Mouse (Mus musculus) ES-E14 (cell line): Measurements from ENCODE around the gene Atxn1l.

Experiments
- CHD2 ChIP-seq: IDR thresholded peaks from 2 replicates; pipeline ENCODE4 v1.6.1; 2014; ENCODE audit warnings: mild to moderate bottlenecking, low read depth, low read length, inconsistent platforms
- HCFC1 ChIP-seq: IDR thresholded peaks from 2 replicates; pipeline ENCODE4 v1.6.1; 2012; ENCODE audit warnings: low read length, inconsistent platforms, borderline replicate concordance; ENCODE audit not compliant: insufficient read depth
- MAFK ChIP-seq: IDR thresholded peaks from 2 replicates; pipeline ENCODE4 v1.6.1; 2014; ENCODE audit warnings: mild to moderate bottlenecking, low read depth, low read length, inconsistent platforms; ENCODE audit not compliant: insufficient read depth
- ZC3H11A ChIP-seq: IDR thresholded peaks from 2 replicates; pipeline ENCODE4 v1.6.1; 2012; ENCODE audit warnings: low read depth, mild to moderate bottlenecking, inconsistent platforms, low read length, borderline replicate concordance
- ZNF384 ChIP-seq: IDR thresholded peaks from 2 replicates; pipeline ENCODE4 v1.6.1; 2012; ENCODE audit warnings: low read depth, low read length, inconsistent platforms

DNA sequence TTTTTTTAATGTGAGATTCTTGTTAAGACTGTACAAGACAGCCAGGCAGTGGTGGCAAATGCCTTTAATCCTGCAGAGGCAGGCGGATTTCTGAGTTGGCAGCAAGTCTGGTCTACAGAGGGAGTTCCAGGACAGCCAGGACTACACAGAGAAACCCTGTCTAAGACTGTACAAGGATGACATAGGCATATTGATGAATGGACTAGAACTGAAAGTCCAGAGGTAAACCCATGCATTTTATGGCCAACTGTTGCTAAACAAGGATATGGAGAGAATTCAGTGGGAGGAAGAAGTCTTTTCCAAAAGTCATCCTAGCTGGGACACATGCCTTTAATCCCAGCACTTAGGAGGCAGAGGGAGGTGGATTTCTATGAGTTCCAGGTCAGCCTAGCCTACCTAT, 39.8 kb downstream of the Atxn1l start:
- TF ChIP-seq MAFK (no peak), HCFC1 (no peak), ZNF384 (no peak), ZC3H11A (no peak), CHD2 (no peak)
